Mouse (Mus musculus): Measurements from ENCODE around the gene Arhgef3.
A peak's percentile ranks its signal among the peaks of the same experiment; 100 is the strongest.

Gene Arhgef3

DNA sequence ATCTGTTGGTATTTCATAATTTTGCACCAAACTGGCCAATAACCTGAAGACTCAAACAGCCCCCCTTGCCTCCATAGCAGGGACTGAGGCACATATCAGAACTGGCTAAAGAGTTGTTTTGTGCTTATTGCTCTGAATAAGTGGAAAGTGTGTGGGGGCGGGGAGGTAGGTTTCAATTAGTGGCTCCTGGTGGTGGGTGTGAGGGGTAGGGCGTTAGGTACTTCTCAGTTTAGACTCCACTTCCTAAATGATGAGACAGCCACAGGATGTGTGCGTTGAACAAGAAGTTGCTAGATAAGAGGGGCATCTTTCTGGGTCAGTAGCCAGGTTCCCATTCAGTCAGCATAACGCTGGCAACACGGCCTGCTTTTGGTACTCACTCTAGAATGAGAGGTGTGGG is 153.4 kb downstream of the Arhgef3 start:
- DNase-seq (ENCODE audit: low read depth, low spot score) = no peak

DNA sequence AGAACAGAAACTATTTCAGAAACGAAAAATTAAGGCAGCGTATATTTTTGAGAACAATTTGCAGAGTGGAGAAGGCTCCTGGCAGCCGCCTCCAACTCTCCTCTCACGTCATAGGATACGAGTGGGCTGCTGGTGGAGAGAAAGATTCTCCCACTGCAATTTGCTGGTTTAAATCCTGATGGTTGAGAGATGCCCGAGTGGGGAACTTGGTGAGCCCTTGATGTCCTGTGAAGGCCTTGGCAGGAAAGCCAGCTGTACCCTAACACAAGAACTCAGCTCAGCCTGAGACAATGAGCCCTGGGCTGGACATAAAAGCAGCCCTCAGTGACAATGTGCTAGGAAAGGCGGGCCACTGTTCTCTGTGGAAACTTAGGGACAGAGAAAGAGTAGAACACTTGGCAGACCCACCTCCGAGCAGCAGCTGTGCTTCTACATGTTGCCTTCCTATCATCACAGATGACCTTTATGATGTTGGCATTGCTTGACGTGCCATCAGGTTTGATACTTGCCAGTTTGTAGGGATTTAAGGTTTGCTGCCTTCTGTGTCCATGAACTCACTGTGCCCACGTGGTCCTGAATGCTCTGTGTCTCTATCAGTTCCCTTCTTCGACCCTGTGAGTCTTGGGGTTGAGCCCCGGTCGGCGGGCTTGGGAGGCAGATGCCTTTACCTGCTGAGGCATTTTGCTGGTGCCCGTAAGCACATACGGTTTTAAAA is 154.4 kb downstream of the Arhgef3 start:
- DNase-seq (ENCODE audit: low read depth, low spot score) = no peak

GRCm38 (mm10) chr14:27269836-27270235 is 155.1 kb downstream of the Arhgef3 start:
- DNase-seq (ENCODE audit: low read depth, low spot score) = no peak

- no peak for DNase-seq (ENCODE audit: low read depth, low spot score)
These were observed 155.8 kb downstream of the Arhgef3 start for GRCm38 (mm10) chr14:27270466-27270865.

GRCm38 (mm10) chr14:27271371-27272071 is 156.8 kb downstream of the Arhgef3 start:
- DNase-seq (ENCODE audit: low read depth, low spot score) = no peak

DNA sequence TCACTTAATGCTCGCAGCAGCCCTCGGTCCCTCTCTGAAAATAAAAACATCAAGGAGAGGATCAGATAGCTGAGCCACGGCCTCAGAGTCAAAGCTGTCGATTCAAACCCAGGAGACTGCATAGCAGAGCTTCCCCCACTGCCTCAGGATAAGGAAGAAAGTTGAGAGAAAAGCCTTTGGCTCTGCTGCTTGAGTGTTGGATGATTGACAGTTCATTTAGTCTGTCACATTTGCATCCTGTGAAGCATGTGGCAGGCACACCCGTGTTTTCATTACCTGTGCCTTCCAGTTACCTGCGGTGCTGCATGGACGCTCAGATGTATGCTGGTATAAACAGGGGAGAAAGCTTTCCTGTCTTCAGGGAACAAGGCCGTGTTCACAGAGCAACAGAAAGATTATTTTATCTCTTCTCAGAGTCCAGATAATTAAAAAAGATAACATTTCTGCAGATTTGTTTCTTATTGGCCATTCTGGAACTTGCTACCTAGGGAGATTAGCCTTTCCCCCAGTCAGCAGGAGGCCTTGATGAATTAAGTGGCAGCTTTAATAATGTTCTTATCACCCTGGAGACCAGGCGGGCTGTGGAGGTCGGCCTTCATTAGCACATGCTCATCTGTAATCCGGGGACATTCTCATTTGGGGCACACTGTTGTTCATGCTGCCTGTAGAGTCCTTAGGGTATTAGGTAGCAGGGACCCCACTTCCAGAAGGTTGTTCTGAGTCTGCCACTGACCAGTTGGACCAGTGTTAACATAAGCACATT is 157.6 kb downstream of the Arhgef3 start:
- DNase-seq (ENCODE audit: low read depth, low spot score) = peak; percentile 36

DNA sequence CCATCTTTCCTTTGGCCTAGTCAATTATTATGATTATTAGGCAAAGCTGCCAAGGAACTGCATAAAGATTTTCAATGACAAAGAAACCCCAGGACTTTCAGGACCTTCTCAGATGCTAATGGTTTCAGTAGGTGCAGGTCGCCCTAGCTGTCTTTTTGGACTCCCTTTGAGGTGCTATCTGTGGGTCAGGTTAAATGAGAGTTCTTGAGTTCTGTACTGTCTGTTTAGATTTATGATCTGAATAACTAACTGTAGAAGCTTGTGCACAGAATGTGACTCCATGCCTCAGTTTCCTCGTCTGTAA is 158.1 kb downstream of the Arhgef3 start:
- DNase-seq (ENCODE audit: low read depth, low spot score) = no peak

- DNase-seq (ENCODE audit: low read depth, low spot score) = no peak
These were observed 158.5 kb downstream of the Arhgef3 start for GRCm38 (mm10) chr14:27273169-27273568.

- DNase-seq (ENCODE audit: low read depth, low spot score) = no peak
These were observed 162.6 kb downstream of the Arhgef3 start for GRCm38 (mm10) chr14:27277259-27277658.

DNA sequence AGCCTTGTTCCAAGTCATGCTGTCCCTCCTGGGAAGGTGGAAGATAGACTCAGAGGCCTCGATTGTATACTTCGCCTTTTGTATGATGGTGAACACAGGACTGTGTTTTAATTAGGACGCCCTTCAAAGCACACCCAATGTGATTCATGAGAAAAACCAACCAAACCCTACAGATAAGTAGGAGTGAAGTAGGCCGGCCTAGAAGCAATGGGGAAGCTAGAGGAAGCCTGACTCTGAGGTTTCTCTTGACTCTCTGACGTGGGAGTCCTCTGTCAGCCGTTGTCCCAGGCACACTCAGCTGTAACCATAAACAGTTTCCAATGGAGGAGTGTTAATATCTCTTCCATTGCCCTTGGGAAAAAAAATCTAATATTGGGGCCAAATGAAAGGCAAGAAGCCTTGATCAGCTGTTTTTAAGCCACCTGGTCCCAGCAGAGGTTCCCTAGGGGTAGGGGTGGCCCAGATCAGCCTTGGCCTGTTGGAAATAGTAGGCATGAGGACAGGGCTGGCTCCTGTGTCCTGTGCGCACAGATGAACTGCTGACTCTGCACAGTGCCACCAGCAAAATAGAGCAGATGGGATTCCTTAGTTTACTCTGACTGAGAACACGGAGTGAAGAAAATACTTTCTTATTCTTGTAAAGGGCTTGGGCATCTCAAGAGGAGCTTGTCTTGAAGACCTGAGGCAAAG is 165.6 kb downstream of the Arhgef3 start:
- DNase-seq (ENCODE audit: low read depth, low spot score) = no peak

DNA sequence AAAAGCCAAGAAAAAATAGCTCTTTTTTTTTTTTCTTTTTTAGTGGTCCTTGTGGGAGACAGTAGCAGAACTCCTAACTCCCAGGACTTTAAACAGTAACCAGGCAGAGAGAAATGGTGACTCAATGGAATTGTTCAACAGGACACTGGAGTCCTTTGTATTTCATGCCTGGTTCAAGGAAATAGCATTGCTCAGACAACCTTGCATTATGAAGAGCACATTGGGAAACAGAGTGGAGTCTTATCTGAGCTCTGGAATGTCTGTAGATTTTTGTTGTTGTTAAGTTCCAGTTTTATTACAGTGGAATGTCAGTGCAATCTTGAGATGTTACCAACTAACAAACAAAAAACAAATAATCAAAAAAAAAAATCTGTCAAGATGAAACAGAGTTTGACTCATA is 169.3 kb downstream of the Arhgef3 start:
- DNase-seq (ENCODE audit: low read depth, low spot score) = no peak

DNA sequence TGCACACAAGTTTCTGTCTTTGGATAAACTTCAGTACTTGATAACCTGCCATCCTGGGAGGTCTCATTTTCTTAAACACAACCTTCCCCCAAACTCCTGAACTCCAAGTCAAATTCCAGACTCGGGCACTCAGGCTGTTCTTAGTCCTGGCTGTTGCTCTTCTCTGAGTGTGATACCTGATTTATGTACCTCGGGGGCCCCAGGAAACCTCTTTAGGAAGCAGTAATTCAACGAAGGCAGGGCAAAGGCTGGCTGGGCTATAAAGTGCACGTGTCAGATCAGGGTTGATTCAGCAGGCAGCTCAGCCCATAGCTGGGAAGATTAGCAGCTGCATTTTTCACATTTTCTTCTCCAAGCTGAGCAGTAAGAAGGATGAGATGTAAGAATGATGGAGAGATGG is 171.5 kb downstream of the Arhgef3 start:
- DNase-seq (ENCODE audit: low read depth, low spot score) = no peak

GRCm38 (mm10) chr14:27289053-27289452 is 174.4 kb downstream of the Arhgef3 start:
- no peak for DNase-seq (ENCODE audit: low read depth, low spot score)

DNA sequence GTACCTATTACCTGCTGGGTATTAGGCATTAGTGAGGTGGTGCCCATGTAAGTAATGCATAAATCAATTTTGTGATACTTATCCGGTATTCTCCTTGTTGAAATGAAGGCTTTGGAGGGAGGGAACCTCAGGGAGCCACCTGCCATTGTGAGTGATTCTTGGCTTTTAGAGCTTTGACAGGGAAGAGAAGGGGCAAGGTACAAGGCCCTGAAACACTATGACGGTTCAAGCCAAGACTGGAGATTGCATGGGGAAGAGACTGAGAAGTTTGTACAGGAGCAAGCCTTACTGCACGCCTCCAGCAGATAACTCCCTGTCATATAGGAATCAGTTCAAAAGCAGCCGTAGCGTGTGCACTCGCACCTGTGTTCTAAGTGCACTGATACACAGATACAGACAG is 177.4 kb downstream of the Arhgef3 start:
- no peak for DNase-seq (ENCODE audit: low read depth, low spot score)

DNA sequence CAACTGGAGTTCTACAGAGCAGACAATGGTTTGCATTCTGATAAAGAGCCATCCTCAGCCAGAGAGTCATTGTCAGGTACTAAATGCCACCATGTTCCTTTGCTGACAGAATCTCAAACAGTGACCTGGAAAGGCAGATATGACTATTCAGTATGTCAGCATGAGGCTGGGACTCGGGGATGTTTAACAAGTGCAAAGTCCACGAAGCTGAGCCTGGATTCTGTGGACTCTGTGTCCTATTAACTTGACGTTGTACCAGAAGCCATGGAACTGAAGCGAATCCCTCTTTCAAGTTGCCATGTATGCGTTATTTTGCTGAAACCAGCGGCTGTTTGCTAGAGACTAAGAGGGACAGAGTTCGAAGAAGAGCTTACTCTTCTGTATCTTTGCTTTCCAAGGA is 181.1 kb downstream of the Arhgef3 start:
- no peak for DNase-seq (ENCODE audit: low read depth, low spot score)

- no peak for DNase-seq (ENCODE audit: low read depth, low spot score)
These were observed 182.3 kb downstream of the Arhgef3 start for GRCm38 (mm10) chr14:27296987-27297386.

- DNase-seq (ENCODE audit: low read depth, low spot score) = no peak
These were observed 184.2 kb downstream of the Arhgef3 start for GRCm38 (mm10) chr14:27298875-27299274.

DNA sequence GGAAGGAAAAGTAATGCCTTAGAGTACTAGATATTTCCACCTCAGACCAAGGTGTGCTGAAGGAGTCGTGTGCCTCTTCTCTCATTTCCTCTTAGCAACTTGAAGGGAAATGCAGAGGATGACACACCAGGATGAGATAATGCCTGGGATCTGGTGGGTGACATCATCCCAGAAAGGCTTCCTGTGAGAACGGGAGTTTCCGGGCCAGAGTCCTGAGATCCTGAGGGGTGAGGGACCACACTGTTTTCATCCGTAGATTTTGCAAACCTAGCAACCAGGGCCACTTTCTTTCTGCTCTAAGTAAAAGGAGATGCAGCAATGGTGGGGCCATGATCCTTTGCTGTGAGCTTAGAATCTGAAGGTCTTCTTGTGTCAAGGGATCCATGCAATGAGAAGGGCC is 185.0 kb downstream of the Arhgef3 start:
- DNase-seq (ENCODE audit: low read depth, low spot score) = no peak

DNA sequence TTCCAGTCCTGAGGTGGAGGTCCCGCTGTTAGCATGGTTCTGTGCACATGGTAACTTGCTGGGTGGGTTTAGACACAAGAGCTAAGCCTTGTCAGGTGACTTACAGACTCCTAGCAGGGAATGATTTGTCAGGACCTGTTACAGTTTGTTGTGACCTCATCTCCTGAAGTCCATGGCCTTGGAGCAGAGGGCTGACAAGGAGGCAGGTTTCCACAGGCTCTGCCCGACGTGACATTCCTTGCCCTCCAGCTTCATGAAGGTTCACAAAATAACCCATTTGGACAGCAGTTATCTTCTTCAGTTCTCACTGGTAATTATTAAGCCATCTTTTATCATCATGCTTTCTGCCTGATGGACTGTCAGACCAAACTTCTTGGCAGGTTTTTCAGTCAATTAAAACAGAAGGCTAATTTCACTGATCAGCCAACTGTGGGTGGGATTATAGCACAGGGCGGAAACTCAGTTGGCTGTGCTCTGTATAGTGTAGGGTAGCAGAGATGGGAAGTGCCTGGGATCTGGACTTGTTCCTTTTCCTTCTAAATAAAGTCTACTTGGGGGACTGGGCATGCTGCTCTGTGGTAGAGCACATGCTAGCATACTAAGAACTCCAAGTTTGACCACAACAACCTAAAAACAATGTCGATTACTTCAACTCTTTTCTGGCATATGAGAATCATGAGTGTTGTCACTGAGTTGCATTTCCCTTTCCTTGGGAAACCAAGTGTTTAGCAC is 187.2 kb downstream of the Arhgef3 start:
- DNase-seq (ENCODE audit: low read depth, low spot score) = no peak

DNA sequence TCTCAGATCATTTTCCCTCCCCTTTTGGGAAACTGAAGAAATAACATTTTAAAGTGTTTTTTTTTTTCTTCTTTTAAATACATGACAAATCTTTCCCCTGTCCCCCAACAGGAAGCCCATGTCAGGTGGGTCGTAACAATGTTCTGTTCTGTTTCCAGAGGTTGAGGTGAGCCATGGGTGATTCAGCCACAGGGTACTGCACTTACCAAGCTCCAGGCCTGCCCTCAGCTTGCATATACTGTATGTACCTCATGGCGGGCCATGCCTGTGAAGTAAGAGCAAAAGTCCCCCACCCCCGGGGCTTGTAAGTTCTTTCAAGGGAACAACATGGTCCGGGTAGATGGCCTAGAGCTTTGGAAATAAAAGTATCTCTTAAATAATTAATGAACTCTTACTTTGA is 188.6 kb downstream of the Arhgef3 start:
- no peak for DNase-seq (ENCODE audit: low read depth, low spot score)

GRCm38 (mm10) chr14:27304408-27304807 is 189.7 kb downstream of the Arhgef3 start:
- no peak for DNase-seq (ENCODE audit: low read depth, low spot score)

- DNase-seq (ENCODE audit: low read depth, low spot score) = no peak
These were observed 194.1 kb downstream of the Arhgef3 start for GRCm38 (mm10) chr14:27308761-27309160.
